Mouse (Mus musculus): ENCODE data around the gene Dis3l.
"Not testable (repeated sequence)": the region's sequence is repeated elsewhere in the genome, so short reads cannot be mapped to it uniquely, and the experiment has no call there.

Gene Dis3l

DNA sequence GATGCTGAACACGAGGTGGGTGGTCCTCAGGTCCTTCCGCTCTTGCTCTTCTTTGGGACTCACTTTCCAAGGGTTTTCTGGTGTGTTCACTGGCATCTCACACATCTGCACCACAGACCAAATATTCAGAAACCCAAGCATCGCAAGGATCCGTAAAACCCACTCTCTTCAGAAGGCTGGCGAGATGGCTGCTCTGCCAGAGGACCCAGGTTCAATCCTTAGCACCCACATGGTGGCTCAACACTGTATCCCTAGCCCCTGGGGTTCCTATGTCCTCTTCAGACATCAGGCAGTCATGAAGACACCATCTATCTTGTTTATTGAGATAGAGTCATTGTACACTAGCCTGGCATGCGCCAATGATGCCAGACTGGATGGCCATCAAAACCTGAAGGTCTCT is 26.4 kb downstream of the Dis3l start:
- no peak for DNase-seq

DNA sequence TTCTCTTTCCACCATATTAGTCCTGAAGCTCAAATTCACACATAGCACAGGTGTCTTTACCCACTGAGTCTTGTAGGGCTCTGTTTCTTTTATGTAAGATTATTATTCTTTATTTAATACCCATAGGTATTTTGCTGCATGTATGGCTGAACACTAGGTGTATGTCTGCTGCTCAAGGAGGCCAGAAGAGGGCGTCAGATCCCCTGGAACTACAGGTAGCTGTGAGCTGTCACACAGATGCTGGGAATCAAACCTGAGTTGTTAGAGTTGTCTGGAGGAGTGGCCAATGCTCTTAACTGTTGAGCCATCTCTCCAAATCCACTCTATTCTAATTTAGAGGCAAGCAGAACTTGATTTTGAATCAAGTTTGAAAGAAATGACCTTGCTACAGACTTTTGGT is 29.0 kb downstream of the Dis3l start:
- peak; percentile 2 to 31 for DNase-seq

GRCm38 (mm10) chr9:64310996-64311785 is 29.9 kb downstream of the Dis3l start:
- peak; percentile 32 to 44 for DNase-seq

- DNase-seq = no peak
Measured at GRCm38 (mm10) chr9:64306476-64307312, 34.4 kb downstream of the Dis3l start.

GRCm38 (mm10) chr9:64303086-64303485 is 38.0 kb downstream of the Dis3l start:
- DNase-seq = not testable (repeated sequence)

GRCm38 (mm10) chr9:64282404-64282987 is 58.6 kb downstream of the Dis3l start:
- DNase-seq = no peak

DNA sequence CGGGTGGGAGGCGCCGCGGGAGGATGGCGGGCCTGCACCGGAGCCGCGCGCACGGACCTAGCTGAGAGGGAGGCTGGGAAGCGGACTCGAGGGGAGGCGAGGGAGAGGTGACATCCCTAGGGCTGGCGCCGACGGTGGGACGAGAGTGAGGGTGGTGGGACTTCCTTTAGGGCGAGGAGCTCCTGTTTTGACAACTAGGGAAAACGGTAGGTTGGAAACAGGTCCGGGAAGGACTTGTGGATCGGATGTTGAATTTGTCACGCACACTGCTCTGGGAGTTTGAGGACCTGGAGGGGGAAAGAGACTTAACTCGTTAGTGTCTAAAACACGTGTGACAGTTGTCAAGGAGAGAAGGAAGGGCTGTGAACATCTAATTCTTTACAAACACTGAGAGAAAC is 59.3 kb downstream of the Dis3l start:
- no peak for DNase-seq

- DNase-seq = peak; percentile 96 to 99
Measured at GRCm38 (mm10) chr9:64281105-64281780, 59.8 kb downstream of the Dis3l start, which contains the start of gene Tipin. Gene Tipin (plus strand): TSS chr9:64281581.

DNA sequence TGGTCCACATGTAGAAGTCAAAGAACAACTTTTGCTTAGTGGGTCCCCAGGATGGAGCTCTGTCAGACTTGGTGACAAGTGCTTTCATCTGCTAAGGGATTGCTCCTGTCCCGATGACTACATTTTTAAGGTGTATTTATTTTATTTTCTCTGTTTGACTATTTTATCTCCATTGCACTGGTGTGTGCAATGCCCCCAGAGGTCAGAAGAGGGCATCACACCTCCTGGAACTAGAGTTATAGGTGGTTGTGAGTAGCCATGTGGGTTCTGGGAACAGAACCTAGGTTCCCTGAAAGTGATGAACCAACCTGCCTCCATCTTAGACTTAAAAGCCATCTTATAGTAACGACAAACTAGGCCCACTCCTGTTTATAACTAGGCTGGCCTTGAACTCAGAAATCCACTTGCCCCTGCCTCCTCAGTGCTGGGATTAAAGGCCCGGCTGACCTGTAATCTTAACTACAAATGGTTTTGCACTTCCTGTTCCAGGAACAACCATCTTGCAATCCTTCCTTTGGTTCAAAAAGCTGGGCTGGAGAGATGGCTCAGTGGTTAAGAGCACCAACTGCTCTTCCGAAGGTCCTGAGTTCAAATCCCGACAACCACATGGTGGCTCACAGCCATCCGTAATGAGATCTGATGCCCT is 62.3 kb downstream of the Dis3l start:
- no peak for DNase-seq

- DNase-seq = peak; percentile 61 to 88
Measured at GRCm38 (mm10) chr9:64277706-64278105, 63.4 kb downstream of the Dis3l start.

DNA sequence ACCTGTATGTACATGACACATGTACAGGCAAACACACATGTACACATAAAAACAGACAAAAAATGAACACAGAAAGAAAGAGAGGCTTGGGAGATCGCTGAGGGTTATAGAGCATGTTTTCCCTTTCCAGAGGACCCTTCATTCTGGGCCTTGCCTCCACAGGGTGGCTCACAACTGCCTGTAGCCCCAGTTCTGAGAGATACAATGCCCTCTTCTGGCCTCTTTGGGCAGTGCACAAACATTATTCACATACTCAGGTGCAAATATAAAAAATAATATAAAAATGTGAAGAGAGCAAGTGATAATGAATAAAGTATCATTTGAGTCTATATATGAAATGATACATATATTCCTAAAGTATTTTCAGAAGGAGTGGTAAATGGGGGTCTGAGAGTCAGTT is 66.2 kb downstream of the Dis3l start:
- peak in 1 of 2 experiments; percentile 49 for DNase-seq

GRCm38 (mm10) chr9:64274291-64274690 is 66.8 kb downstream of the Dis3l start:
- no peak for DNase-seq

GRCm38 (mm10) chr9:64273757-64274156 is 67.3 kb downstream of the Dis3l start:
- DNase-seq = no peak

DNA sequence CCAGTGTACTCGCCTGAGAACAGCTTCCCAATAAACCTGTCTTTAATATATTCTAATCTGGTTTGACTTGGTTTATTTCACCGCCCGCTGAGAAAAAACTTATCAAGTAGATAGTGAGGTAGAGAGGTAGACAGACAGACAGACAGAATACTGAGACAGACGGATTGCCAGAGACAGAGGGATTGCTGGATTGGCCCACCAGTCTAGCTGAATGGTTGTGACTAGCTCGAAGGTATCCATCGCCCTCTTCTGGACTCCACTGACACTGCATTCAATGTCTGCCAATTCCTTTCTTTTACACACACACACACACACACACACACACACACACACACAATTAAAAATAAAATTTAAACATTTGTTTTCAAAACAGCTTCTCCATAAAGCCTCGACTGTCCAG is 68.5 kb downstream of the Dis3l start:
- DNase-seq = peak; percentile 54 to 78

- DNase-seq = no peak
Measured at GRCm38 (mm10) chr9:64271249-64271648, 69.8 kb downstream of the Dis3l start.

- not testable (repeated sequence) for DNase-seq
Measured at GRCm38 (mm10) chr9:64268836-64269235, 72.3 kb downstream of the Dis3l start.

GRCm38 (mm10) chr9:64268196-64268595 is 72.9 kb downstream of the Dis3l start:
- no peak for DNase-seq

- DNase-seq = no peak
Measured at GRCm38 (mm10) chr9:64267231-64267630, 73.9 kb downstream of the Dis3l start.

DNA sequence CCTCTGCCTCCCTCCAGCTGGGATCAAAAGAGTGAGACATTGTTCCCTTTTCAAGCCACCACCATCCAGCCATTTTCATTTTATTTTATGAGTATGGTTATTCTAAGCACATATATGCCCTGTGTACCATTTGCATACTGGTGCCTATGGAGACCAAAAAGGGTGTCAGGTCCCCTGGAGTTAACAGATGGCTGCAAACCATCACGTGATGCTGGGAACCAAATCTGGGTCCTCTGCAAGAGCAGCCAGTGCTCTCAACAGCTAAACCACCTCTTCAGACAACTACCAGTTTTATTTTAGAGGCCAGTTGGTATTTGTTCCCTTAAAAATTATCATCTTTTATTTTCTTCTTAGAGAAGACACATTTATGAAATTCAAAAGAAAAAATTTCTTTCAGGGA is 76.3 kb downstream of the Dis3l start:
- no peak for DNase-seq

GRCm38 (mm10) chr9:64261023-64261422 is 80.1 kb downstream of the Dis3l start:
- no peak for DNase-seq

GRCm38 (mm10) chr9:64259906-64260305 is 81.2 kb downstream of the Dis3l start:
- DNase-seq = no peak
